Mouse (Mus musculus) heart, postnatal 0 days (tissue): ENCODE results near the gene Phc1. TPM values are rescaled to one million over a fixed set of nuclear protein-coding genes. Genes with fewer than 3 reads are reported as not detected.
A peak's percentile ranks its signal among the peaks of the same experiment; 100 is the strongest.

Experiments
- ATAC-seq: fragments of 200-750 bp; cut with Nextera tagmentation; 2 replicates; pipeline ENCODE4 v1.8.0; 2017; ENCODE audit warnings: low read depth, moderate number of reproducible peaks, moderate library complexity; ENCODE audit not compliant: insufficient read depth
- DNase-seq: peaks from one replicate; pipeline ENCODE4 v3.0.0-alpha.2; 2016; ENCODE audit warnings: low spot score
- H3K27ac ChIP-seq: fragments of 300-500 bp; sonication (generic); 2 replicates; pipeline ENCODE4 v1.5.1; 2014; ENCODE audit warnings: low read depth, mild to moderate bottlenecking
- H3K27me3 ChIP-seq: fragments of 300-500 bp; sonication (generic); 2 replicates; pipeline ENCODE4 v1.6.1; 2014; ENCODE audit warnings: low read length, mixed read lengths; ENCODE audit not compliant: control insufficient read depth, insufficient read depth
- H3K36me3 ChIP-seq: fragments of 300-500 bp; sonication (generic); replicated peaks from 2 replicates; pipeline ENCODE4 v1.6.1; 2014; ENCODE audit warnings: low read length, mixed read lengths; ENCODE audit not compliant: control insufficient read depth, insufficient read depth
- H3K4me1 ChIP-seq: fragments of 300-500 bp; sonication (generic); 2 replicates; pipeline ENCODE4 v1.6.1; 2014; ENCODE audit warnings: antibody characterized with exemption; ENCODE audit not compliant: control insufficient read depth, insufficient read depth
- H3K4me2 ChIP-seq: fragments of 300-500 bp; sonication (generic); 2 replicates; pipeline ENCODE4 v1.6.1; 2014; ENCODE audit warnings: low read depth, mild to moderate bottlenecking, low read length, moderate library complexity
- H3K4me3 ChIP-seq: fragments of 300-500 bp; sonication (generic); 2 replicates; pipeline ENCODE4 v1.5.1; 2014; ENCODE audit warnings: low read depth, low read length
- H3K9ac ChIP-seq: fragments of 300-500 bp; sonication (generic); replicated peaks from 2 replicates; pipeline ENCODE4 v1.6.1; 2014; ENCODE audit warnings: low read depth, low read length, mixed read lengths
- H3K9me3 ChIP-seq: fragments of 300-500 bp; sonication (generic); replicated peaks from 2 replicates; pipeline ENCODE4 v1.6.1; 2016; ENCODE audit warnings: low read length; ENCODE audit not compliant: control insufficient read depth
- CTCF ChIP-seq: IDR thresholded peaks from 2 replicates; pipeline ENCODE4 v1.5.1; 2016; ENCODE audit warnings: antibody characterized with exemption, control low read depth, low read depth
- EP300 ChIP-seq: IDR thresholded peaks from 2 replicates; pipeline ENCODE4 v1.6.1; 2016; ENCODE audit warnings: antibody characterized with exemption, low read depth
- WGBS: fragments of 180-500 bp; shearing (Covaris S2); extraction: QIAGEN DNeasy Blood & Tissue Kit; methylation state at CpG from one replicate; pipeline ENCODE4 v1.1.7; 2014; 5-methylcytosine and 5-hydroxymethylcytosine counted together
- polyA plus RNA-seq: library from polyadenylated mRNA; unstranded; fragments of >200 nt; fragmentation: Nextera tagmentation; extraction: Ambion mirVana; gene quantifications from 2 replicates; pipeline ENCODE4 v1.2.1, GENCODE M21; 2015
- total RNA-seq: library from RNA; depleted of rRNA; stranded (reverse); fragments of >200 nt; gene quantifications from 2 replicates; pipeline ENCODE4 v1.2.3, GENCODE M21; 2014; ENCODE audit warnings: low replicate concordance; rRNA removed

Phc1 gene
- total and polyA plus RNA-seq, 2 experiments from 2014 or later: 4.6 to 19.6 TPM

- no peak for ATAC-seq
- Histone ChIP-seq H3K9ac (no peak overlapping the region), H3K4me3 (no peak overlapping the region), H3K4me1 (no peaks in the 10 kb centered on the region), H3K4me2 (no peak overlapping the region), H3K36me3 (no peaks in the 10 kb centered on the region), H3K27ac (no peak overlapping the region), H3K9me3 (no peaks in the 10 kb centered on the region), H3K27me3 (no peaks in the 10 kb centered on the region)
- TF ChIP-seq CTCF: no peak
- TF ChIP-seq EP300: no peak
- DNase-seq: no peak
- 11% methylated on average over 5 of the region's 5 CpGs for WGBS
These were observed 65.8 kb downstream of the Phc1 start for GRCm38 (mm10) chr6:122274546-122274945.

- DNase-seq (no peak), ATAC-seq (no peak)
- TF ChIP-seq CTCF: no peak
- TF ChIP-seq EP300: no peak
- Histone ChIP-seq H3K9ac (no peak overlapping the region), H3K27me3 (no peaks in the 10 kb centered on the region), H3K9me3 (no peaks in the 10 kb centered on the region), H3K36me3 (no peaks in the 10 kb centered on the region), H3K4me2 (no peak overlapping the region), H3K4me3 (no peak overlapping the region), H3K27ac (no peak overlapping the region), H3K4me1 (no peaks in the 10 kb centered on the region)
- WGBS: 63% methylated on average over 11 of the region's 11 CpGs
These were observed 70.2 kb downstream of the Phc1 start for GRCm38 (mm10) chr6:122270152-122270551.

DNA sequence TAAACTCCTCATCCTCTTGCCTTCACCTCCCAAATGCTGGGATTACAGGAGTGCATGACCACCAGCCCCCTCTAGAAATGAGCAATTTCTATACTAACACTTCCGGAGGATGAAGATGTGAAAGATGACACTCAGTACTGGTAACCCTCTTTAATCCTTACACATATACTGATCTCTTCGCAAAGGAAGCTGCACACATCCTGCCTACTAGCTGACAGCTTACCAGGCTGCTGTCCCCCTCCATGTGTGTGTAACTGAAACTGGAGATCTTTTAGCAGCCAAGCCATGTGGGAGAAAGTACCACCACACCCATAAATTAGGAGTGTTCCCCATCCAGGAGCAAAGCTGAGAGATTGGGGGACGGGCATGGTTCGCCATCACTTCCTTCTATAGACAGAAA is 71.2 kb downstream of the Phc1 start:
- Histone ChIP-seq H3K36me3 (no peaks in the 10 kb centered on the region), H3K27me3 (no peaks in the 10 kb centered on the region), H3K9me3 (no peaks in the 10 kb centered on the region), H3K27ac (no peak overlapping the region), H3K4me2 (no peak overlapping the region), H3K4me3 (no peak overlapping the region), H3K9ac (no peak overlapping the region), H3K4me1 (no peaks in the 10 kb centered on the region)
- no peak for TF ChIP-seq CTCF
- no peak for TF ChIP-seq EP300
- WGBS: 83% methylated on average over 4 of the region's 4 CpGs
- DNase-seq (no peak), ATAC-seq (no peak)

DNA sequence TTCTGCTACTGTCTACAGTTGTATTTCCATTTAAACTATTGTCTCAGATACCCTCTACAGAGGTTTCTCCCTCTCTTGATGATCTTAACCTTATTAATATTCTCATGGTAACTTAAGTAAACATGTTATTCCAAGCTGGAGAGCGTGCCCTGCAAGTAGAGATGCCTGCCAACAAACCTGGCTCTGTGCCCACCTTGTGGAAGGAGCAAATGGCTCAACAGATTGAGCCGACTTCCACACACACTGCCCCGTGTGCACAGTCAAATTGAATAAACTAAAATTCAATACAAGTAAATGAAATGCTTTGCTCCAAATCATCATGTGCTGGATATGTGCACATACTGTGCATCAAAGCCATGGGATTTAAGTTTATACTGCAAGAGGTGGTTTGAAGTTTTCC is 71.8 kb downstream of the Phc1 start:
- Histone ChIP-seq H3K27me3 (no peaks in the 10 kb centered on the region), H3K36me3 (no peaks in the 10 kb centered on the region), H3K9ac (no peak overlapping the region), H3K9me3 (no peaks in the 10 kb centered on the region), H3K4me2 (no peak overlapping the region), H3K4me3 (no peak overlapping the region), H3K4me1 (no peaks in the 10 kb centered on the region), H3K27ac (no peak overlapping the region)
- 10% methylated on average over 3 of the region's 3 CpGs for WGBS
- DNase-seq (peak; percentile 16), ATAC-seq (no peak)
- no peak for TF ChIP-seq CTCF
- TF ChIP-seq EP300: no peak

Other genes starting within 250 kb of the Phc1 start
- not detected in 2 replicates for gene Klrg1, start 57.7 kb downstream of the Phc1 start, total RNA-seq
- not detected in 2 replicates for gene Klrg1, start 57.7 kb downstream of the Phc1 start, polyA plus RNA-seq
- gene M6pr, start 31.8 kb downstream of the Phc1 start, total RNA-seq: 55.9 and 58.4 TPM in 2 replicates
- gene M6pr, start 31.8 kb downstream of the Phc1 start, polyA plus RNA-seq: 52.2 and 52.9 TPM in 2 replicates
- gene Rimklb, start 158.2 kb upstream of the Phc1 start, total RNA-seq: 0.27 TPM in 1 of 2 replicates, not detected in the other
- gene Rimklb, start 158.2 kb upstream of the Phc1 start, polyA plus RNA-seq: 0.48 and 0.79 TPM in 2 replicates
- 31.3 and 39.4 TPM in 2 replicates for gene Mfap5, start 165.3 kb upstream of the Phc1 start, total RNA-seq
- gene Mfap5, start 165.3 kb upstream of the Phc1 start, polyA plus RNA-seq: 61.1 and 73.5 TPM in 2 replicates
- not detected in 2 replicates for gene Aicda, start 213.2 kb upstream of the Phc1 start, total RNA-seq
- gene Aicda, start 213.2 kb upstream of the Phc1 start, polyA plus RNA-seq: not detected in 2 replicates